Mouse (Mus musculus) lung, postnatal 0 days (tissue): ENCODE measurements at regions not wholly inside any gene's neighbourhood (a gene's known extent, or its start where the extent isn't known, plus 50 kb on each side); places are given as distances from the start of the nearest gene placed in this dataset.
"Not testable (repeated sequence)": the region's sequence is repeated elsewhere in the genome, so short reads cannot be mapped to it uniquely, and the experiment has no call there.

Experiments used
- ATAC-seq: fragments of 200-750 bp; cut with Nextera tagmentation; 2 replicates; pipeline ENCODE4 v1.8.0; 2017; ENCODE audit warnings: moderate library complexity
- DNase-seq: peaks from one replicate; pipeline ENCODE4 v3.0.0-alpha.2; 2016; ENCODE audit warnings: low spot score
- H3K27ac ChIP-seq: fragments of 300-500 bp; sonication (generic); 2 replicates; pipeline ENCODE4 v1.5.1; 2014; ENCODE audit warnings: antibody characterized with exemption, mild to moderate bottlenecking, low read length, mixed read lengths
- H3K27me3 ChIP-seq: fragments of 300-500 bp; sonication (generic); replicated peaks from 2 replicates; pipeline ENCODE4 v1.6.1; 2014; ENCODE audit warnings: low read length, mixed read lengths; ENCODE audit not compliant: insufficient read depth
- H3K36me3 ChIP-seq: fragments of 300-500 bp; sonication (generic); 2 replicates; pipeline ENCODE4 v1.6.1; 2014; ENCODE audit warnings: low read length, mixed read lengths; ENCODE audit not compliant: insufficient read depth
- H3K4me1 ChIP-seq: fragments of 300-500 bp; sonication (generic); 2 replicates; pipeline ENCODE4 v1.6.1; 2014; ENCODE audit warnings: antibody characterized with exemption, low read depth, low read length, mixed read lengths; ENCODE audit not compliant: insufficient read depth
- H3K4me2 ChIP-seq: fragments of 300-500 bp; sonication (generic); replicated peaks from 2 replicates; pipeline ENCODE4 v1.6.1; 2014; ENCODE audit warnings: low read depth, mild to moderate bottlenecking, low read length, moderate library complexity, mixed read lengths
- H3K4me3 ChIP-seq: fragments of 300-500 bp; sonication (generic); 2 replicates; pipeline ENCODE4 v1.5.1; 2014; ENCODE audit warnings: low read depth, low read length
- H3K9ac ChIP-seq: fragments of 300-500 bp; sonication (generic); replicated peaks from 2 replicates; pipeline ENCODE4 v1.6.1; 2014; ENCODE audit warnings: low read depth, mild to moderate bottlenecking
- H3K9me3 ChIP-seq: fragments of 300-500 bp; sonication (generic); 2 replicates; pipeline ENCODE4 v1.6.1; 2016; ENCODE audit warnings: low read length, mixed read lengths
- WGBS: fragments of 180-500 bp; shearing (Covaris S2); extraction: QIAGEN DNeasy Blood & Tissue Kit; methylation state at CpG from one replicate; pipeline ENCODE4 v1.1.7; 2014; 5-methylcytosine and 5-hydroxymethylcytosine counted together

DNA sequence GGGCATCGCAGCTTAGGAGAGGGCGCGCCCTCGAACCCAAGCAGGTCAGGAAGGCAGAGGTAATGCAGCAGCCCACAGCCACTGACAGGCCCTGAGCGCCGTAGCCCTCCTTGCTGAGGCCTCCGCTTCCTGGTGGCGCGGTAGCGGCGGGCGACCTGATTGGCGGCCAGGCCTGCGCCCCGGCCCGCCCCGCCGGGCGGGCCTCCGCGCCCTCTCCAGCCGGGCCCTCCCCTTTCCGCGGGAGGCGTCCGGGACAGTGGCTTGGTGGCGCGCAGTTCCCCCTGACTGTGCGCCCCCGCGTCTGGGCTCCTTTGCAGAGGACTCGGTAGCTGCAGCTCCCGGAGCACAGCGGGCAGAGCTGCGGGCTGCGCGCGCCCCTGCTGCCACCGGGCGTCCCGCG is 242.1 kb downstream of the Gm21863 start:
- not testable (repeated sequence) for H3K9ac ChIP-seq
- 5% methylated on average over 11 of the region's 42 CpGs for WGBS

DNA sequence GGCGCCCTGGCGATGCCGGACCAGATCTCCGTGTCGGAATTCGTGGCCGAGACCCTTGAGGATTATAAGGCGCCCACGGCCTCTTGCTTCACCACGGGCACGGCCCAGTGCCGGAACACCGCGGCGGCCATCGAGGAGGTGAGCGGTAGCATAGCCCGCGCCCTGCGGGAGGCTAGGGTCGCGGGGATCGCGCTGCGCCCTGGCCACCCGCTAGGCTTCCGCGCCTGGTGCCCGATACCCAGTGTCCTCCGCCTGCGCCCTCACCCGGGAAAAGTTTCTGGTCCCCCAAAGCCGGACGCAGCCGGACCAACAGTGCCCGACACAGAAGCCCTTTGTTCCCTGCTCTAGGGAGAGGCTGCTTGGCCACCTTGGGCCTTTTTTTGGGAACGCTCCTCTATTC is 242.6 kb downstream of the Gm21863 start:
- ATAC-seq, H3K27me3 ChIP-seq, DNase-seq, H3K4me1 ChIP-seq, H3K27ac ChIP-seq, H3K36me3 ChIP-seq, H3K9me3 ChIP-seq, H3K9ac ChIP-seq: not testable (repeated sequence)
- 0% methylated on average over 33 of the region's 37 CpGs for WGBS
- H3K4me2 ChIP-seq, result peak overlapping the region; percentile 52
- peak overlapping the region; percentile 31 for H3K4me3 ChIP-seq

More for the DNA sequence above, 242.1 kb downstream of the Gm21863 start:
- DNase-seq, result peak; percentile 6
- H3K4me1 ChIP-seq, H3K27ac ChIP-seq, H3K27me3 ChIP-seq, H3K9me3 ChIP-seq, ATAC-seq, H3K36me3 ChIP-seq: not testable (repeated sequence)
- peak overlapping the region; percentile 31 for H3K4me3 ChIP-seq
- peak overlapping the region; percentile 52 for H3K4me2 ChIP-seq

DNA sequence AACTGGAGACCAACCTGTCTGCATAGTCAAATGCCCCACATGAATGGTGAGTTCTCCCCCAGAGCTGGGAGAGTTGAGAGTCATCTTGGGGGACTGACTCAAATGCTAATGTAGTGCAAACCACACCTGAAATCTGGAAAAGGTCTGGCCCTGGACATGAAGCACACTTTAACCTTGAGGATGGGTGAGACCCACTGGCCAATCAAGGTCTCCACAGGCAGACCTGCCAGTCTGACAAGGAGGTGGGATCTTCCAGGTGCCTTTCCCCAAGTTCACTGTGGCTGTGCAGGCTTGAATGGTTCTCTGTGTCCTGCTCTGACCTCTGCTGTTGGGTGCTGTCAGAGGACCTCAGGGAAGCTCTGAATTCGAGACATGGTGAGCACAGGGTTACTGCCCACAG is 269.6 kb downstream of the Gm21863 start:
- H3K4me2 ChIP-seq, H3K27ac ChIP-seq, ATAC-seq, H3K36me3 ChIP-seq, DNase-seq, H3K9ac ChIP-seq, H3K4me3 ChIP-seq, H3K4me1 ChIP-seq, H3K27me3 ChIP-seq: not testable (repeated sequence)
- peaks cover 23% of the 10 kb centered on the region for H3K9me3 ChIP-seq
- 100% methylated on average over 1 of the region's 1 CpGs for WGBS

DNA sequence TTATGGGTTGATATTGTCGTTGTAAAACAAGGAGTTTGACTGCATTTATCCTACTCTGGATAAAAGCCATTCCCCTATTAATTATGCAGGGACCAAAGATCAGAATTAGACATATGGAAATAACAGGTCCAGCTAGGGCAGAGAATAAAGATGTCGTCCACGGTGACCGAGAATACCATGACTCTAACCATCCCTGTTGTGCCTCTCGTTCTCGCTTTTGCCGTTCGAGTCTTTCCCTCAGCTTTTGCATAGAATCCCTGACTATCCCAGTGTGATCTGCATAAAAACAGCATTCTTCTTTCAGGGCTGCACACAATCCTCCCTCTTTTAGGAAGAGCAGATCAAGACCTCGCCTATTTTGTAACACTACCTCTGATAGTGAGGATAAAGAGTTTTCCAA is 272.5 kb downstream of the Gm21863 start:
- not testable (repeated sequence) for H3K4me1 ChIP-seq, H3K4me3 ChIP-seq, H3K36me3 ChIP-seq, H3K9ac ChIP-seq, ATAC-seq, H3K27ac ChIP-seq, H3K27me3 ChIP-seq, H3K4me2 ChIP-seq
- WGBS, result 79% methylated on average over 9 of the region's 9 CpGs
- DNase-seq, result peak; percentile 5
- H3K9me3 ChIP-seq, result peaks cover 50% of the 10 kb centered on the region

DNA sequence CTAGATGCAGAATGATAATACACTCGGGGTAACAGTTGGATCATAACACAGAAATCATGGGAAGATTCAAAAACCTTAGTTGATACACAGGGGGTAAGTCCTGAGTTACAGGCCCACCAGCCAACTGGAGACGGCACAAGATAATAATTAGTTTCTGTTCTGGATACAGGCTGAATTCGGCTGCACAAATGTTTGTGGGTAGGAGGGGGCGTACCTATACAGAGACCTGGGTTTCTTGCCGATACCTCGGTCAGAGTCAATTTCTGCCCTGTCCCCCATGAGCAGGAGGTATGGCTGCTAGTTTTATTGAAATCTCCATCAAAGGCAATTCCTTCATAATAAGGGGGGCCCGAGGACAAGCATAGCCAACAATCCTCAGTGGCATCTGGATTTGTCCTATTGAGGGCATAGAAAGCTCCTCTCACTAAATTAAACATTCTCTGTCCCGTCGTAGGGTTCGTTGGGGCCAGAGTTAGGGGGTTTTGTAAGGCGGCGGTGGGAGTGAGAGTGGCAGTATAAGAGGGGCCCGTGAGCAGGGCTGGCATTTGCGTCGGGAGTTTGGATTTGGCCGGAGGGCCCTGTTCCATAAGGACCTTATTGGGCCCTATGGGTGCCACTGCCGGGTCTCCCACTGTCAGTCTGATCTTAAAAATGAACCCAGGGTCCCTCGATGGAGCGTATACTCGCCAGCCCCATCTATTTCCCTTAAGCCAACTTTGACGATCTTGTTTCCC is 273.3 kb downstream of the Gm21863 start:
- not testable (repeated sequence) for H3K4me1 ChIP-seq, H3K4me2 ChIP-seq, H3K4me3 ChIP-seq, H3K27ac ChIP-seq, H3K36me3 ChIP-seq, DNase-seq, H3K9ac ChIP-seq, H3K27me3 ChIP-seq
- H3K9me3 ChIP-seq, result peaks cover 58% of the 10 kb centered on the region
- peak; percentile 20; the same call in 1 of the 2 replicates for ATAC-seq
- 76% methylated on average over 21 of the region's 21 CpGs for WGBS

DNA sequence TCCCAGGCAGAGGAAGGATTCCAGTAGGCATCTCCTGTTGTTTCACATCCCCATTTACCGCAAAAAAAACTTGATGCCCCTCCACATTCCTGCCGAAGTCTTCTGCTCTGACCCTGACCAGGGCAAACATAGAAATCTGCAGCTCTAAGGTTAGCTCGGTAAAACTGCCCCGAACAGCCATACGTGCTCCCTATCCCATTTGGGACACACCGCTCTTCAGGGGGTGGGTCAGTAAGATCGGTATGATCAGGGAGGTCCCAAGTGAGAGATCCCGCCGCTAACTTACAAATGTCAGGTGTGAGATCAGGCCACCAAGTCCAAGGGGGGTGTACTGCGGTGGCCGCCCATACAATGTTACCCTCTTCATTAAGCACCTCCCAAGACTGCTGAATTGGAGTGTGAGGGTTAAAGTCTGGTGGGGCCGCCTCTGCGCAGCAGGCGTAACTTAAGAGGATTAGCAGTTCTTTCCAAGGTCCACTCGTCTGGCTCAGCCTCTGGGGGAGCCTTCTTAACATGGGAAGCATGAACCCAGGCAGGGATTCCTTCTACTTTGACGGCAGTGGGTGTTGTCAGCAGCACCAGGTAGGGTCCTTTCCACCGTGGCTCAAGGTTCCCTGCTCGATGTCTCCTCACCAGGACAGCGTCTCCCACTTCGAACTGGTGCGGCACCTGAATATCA is 274.2 kb downstream of the Gm21863 start:
- not testable (repeated sequence) for H3K27ac ChIP-seq, H3K4me2 ChIP-seq, H3K27me3 ChIP-seq, H3K36me3 ChIP-seq, H3K9ac ChIP-seq, H3K4me1 ChIP-seq
- DNase-seq (peak; percentile 4), ATAC-seq (peak; percentile 7; the same call in 1 of the 2 replicates)
- H3K4me3 ChIP-seq, result 0 out of 2 replicates have a peak overlapping the region, but pooled peaks have one; percentile 1
- H3K9me3 ChIP-seq, result peaks cover 66% of the 10 kb centered on the region
- 74% methylated on average over 21 of the region's 21 CpGs for WGBS

DNA sequence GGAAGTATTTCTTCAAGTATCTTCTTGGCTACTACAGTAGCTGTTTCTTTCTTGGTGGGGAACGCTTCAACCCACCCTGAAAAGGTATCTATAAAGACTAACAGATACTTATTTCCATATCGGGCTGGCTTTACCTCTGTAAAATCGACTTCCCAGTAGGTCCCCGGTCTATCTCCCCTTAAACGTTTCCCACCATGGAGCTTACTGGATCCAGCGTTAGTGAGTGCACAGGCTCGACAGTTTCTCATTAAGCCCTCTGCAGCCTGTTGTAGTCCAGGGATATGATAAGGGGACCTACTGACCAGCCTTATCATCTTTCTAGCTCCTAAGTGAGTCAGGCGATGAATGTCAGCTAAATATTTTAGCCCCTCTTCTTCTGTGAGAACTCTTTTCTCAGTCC is 275.1 kb downstream of the Gm21863 start:
- 73% methylated on average over 8 of the region's 8 CpGs for WGBS

More for the DNA sequence above, 275.1 kb downstream of the Gm21863 start:
- peaks cover 74% of the 10 kb centered on the region for H3K9me3 ChIP-seq
- not testable (repeated sequence) for H3K4me1 ChIP-seq, H3K36me3 ChIP-seq, ATAC-seq, H3K4me3 ChIP-seq, H3K27me3 ChIP-seq, H3K4me2 ChIP-seq, DNase-seq, H3K27ac ChIP-seq, H3K9ac ChIP-seq
